Mouse (Mus musculus) CH12.LX (cell line): ENCODE measurements around the gene Ift22.

Experiments used
- BHLHE40 ChIP-seq: IDR thresholded peaks from 2 replicates; pipeline ENCODE4 v1.6.1; 2011; ENCODE audit warnings: mild to moderate bottlenecking, low read depth, low read length, improper control_type of control experiment
- ELF1 ChIP-seq: IDR thresholded peaks from 2 replicates; pipeline ENCODE4 v1.6.1; 2014; ENCODE audit warnings: low read depth, mild to moderate bottlenecking, inconsistent platforms, low read length, improper control_type of control experiment
- EP300 ChIP-seq: IDR thresholded peaks from 2 replicates; pipeline ENCODE4 v1.6.1; 2011; ENCODE audit warnings: low read length, improper control_type of control experiment
- MAX ChIP-seq: IDR thresholded peaks from 2 replicates; pipeline ENCODE4 v1.6.1; 2011; ENCODE audit warnings: low read length, improper control_type of control experiment
- TBP ChIP-seq: conservative IDR thresholded peaks from 2 replicates; pipeline ENCODE4 v1.6.1; 2011; ENCODE audit warnings: low read depth, low read length, improper control_type of control experiment
- TCF12 ChIP-seq: IDR thresholded peaks from 2 replicates; pipeline ENCODE4 v1.6.1; 2014; ENCODE audit warnings: low read depth, mild to moderate bottlenecking, inconsistent platforms, low read length, improper control_type of control experiment

GRCm38 (mm10) chr5:136886957-136887356 lies 21.0 kb upstream of the Ift22 start:
- TF ChIP-seq TCF12 (no peak), ELF1 (no peak), EP300 (no peak), TBP (no peak), BHLHE40 (no peak), MAX (no peak)
